Mouse (Mus musculus) left cerebral cortex, postnatal 10 days (tissue): ENCODE measurements at regions not wholly inside any gene's neighbourhood (a gene's known extent, or its start where the extent isn't known, plus 50 kb on each side); places are given as distances from the start of the nearest gene placed in this dataset.

Experiments used
- DNase-seq, 2 experiments: peaks; one replicate each; pipeline ENCODE4 v3.0.0; 2021 to 2022; ENCODE audit warnings: low spot score in 2 of 2, mixed read lengths in 1 of 2; ENCODE audit errors: extremely low spot score in 1 of 2
- intact Hi-C: fragments of 180-260 bp; cut with DNase I; formaldehyde crosslinking; loops from one replicate; pipeline ENCODE4 v1.15.1; 2025

DNA sequence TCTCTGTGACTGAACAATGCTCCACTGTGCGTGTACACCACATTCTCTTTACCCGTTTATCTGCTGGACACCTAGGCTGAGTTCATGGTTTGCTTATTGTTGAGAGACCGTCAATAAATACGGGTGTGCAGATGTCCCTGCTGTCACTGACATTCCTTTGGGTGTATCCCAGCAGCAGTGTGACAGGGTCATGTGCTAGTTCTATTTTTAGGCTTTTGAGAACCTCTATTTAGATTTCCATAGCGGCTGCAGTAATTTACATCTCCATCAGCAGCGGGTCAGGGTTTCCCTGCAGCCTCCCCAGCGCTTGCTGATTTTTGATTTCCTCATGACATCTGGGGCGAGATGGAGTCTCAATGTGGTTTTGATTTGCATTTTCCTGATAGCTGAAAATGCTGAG lies 162.1 kb upstream of the Klf14 start:
- no peak for DNase-seq
- intact Hi-C loops, result no loop called here

GRCm38 (mm10) chr6:31122895-31123294 lies 164.0 kb upstream of the Klf14 start:
- intact Hi-C loops, result no loop called here

GRCm38 (mm10) chr6:31123342-31123990 lies 164.6 kb upstream of the Klf14 start:
- intact Hi-C loops, result no loop called here
- no peak for DNase-seq

More at GRCm38 (mm10) chr6:31122895-31123294, 164.0 kb upstream of the Klf14 start:
- DNase-seq, result no peak

DNA sequence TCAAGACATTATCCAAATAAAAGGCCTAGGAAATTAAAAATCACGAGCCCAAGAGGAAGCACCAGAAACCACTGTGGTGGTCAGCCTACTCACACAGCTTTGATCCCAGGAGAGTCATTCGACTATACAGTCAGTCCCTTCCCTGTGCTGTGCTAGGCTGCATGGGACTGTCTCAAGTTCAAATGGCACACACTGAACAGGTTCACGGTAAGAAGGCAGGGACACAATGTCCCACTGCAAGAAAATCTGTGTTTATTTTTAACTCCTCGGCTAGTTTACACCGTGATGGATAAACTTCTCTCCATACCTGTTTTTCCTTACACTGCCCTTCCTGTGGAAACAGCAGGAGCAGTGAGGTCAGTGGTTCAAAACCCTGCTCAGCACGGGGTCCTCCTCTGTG lies 165.2 kb upstream of the Klf14 start:
- intact Hi-C loops, result no loop called here
- DNase-seq, result no peak

DNA sequence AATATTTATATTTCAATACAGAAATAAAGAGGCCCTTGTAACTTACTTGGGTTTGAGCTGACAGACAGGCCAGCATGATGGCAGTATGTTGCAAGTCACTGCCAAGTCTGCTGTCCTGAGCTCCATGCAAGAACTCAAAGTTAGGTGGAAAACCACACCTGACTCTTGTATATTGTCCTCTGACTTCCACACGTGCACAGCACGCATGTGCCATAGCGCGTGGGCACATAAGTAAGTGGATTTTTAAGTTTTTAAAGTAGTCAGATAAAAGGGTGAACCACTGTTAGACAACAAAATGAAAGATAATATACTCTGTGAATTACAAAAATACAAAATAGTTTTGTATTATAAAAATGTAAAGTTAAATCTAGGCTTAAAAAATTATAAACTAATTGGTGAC lies 166.0 kb upstream of the Klf14 start:
- no peak for DNase-seq

GRCm38 (mm10) chr6:31125328-31126118 lies 166.6 kb upstream of the Klf14 start:
- intact Hi-C loops, result no loop called here
- no peak for DNase-seq

More for the DNA sequence above, 166.0 kb upstream of the Klf14 start:
- intact Hi-C loops, result no loop called here

GRCm38 (mm10) chr6:31126131-31126871 lies 167.4 kb upstream of the Klf14 start:
- intact Hi-C loops, result no loop called here

GRCm38 (mm10) chr6:31129170-31129569 lies 170.3 kb upstream of the Klf14 start:
- no peak for DNase-seq
- intact Hi-C loops, result no loop called here

More at GRCm38 (mm10) chr6:31126131-31126871, 167.4 kb upstream of the Klf14 start:
- no peak for DNase-seq

- intact Hi-C loops, result no loop called here
- DNase-seq, result no peak
Measured at GRCm38 (mm10) chr6:31129987-31130386, 171.1 kb upstream of the Klf14 start.

- intact Hi-C loops, result no loop called here
- no peak for DNase-seq
Measured at GRCm38 (mm10) chr6:31130522-31130921, 171.6 kb upstream of the Klf14 start.

DNA sequence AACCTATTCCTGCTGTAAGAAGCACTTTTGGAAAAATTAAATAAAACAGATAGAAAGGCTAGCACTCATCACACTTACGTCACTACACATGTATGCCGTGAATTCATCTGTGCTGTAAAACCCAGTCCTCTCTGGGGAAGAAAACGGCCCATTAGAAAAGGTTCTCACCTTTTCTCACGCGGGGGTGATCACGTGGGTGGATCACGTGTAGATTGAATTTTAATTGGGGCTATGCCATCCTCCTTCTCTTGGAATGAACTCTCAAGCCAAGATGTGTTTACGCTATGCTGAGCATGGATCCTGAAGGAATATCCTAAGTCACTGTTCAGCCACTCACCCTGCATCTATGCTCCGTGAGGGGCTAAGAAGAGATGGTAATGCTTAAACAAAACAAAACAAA lies 172.8 kb upstream of the Klf14 start:
- DNase-seq, result no peak
- intact Hi-C loops, result no loop called here

GRCm38 (mm10) chr6:31132396-31133190 lies 173.7 kb upstream of the Klf14 start:
- intact Hi-C loops, result no loop called here
- no peak for DNase-seq

DNA sequence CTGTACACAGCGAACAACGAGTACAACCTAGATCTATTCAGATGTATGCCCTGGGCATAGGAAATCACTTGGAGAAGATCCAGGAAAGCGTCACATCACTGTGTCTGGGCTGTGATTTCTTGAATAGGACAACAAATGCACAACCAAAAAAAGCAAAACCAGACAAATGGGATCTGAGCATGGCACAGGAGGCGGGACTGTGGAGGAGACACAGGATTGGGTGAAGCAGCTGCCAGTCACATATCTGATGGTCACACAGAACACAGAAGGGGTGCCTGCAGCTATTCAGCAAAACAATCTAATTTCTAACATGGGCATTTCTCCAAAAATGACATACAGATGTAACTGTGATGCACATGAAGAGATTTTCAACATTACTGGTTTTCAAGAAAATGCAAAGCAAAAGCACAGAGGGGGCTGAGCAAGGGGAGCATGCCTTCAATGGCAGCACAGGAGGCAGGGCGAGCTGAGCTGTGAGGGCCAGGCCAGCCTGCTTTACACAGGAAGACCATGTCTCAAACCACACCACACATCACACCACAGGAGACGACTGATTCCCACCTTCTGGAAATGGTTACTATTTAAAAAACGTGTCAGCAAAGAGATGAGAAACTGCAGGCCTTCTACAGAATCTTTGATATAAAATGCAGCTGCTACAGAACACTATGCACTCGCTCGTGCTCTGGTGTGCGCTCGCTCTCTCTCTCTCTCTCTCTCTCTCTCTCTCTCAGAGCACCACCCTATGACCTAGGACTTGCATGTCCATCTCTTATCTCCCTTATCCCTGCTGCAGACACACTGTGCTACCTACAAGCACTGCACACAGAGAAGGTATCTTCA lies 175.2 kb upstream of the Klf14 start:
- peak in 1 of 2 experiments; percentile 40 for DNase-seq
- intact Hi-C loops, result no loop called here

DNA sequence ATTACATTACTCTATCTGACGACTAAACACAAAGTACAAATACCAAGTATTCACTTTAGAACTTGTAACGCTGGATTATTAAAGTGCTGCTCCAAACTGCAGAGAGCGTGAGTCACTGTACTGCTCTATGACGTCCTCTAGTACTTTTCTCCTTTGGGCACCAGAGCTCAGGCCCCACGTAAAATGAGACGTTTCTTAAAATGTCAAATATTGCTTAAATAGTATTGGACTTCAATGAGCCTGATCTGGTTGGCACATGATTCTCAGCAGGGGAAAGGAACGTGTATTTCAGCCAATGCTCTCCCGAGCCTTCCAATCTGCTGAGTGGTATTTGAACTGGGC lies 175.8 kb upstream of the Klf14 start:
- DNase-seq, result no peak
- intact Hi-C loops, result no loop called here

- DNase-seq, result no peak
- intact Hi-C loops, result no loop called here
Measured at GRCm38 (mm10) chr6:31135580-31135979, 176.7 kb upstream of the Klf14 start.

DNA sequence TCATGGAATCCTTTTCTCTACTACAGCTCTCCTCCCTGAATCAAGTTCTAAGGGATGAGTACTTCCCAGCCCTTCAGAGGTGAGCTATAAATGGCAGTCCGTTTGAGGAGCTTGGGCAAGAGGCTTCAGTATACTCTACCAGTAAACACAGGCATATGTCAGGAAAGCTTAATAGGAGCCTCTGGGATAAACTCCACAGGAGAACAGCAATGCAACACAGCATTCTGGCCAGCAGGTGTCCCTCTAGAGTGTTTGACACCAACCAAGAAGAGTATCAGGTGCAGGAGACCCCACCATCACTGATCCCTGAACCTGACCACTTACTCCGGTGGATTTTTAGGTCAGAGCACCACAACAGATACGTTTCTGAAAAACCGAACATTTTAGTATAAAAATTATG lies 178.0 kb upstream of the Klf14 start:
- intact Hi-C loops, result no loop called here
- peak in 1 of 2 experiments; percentile 49 for DNase-seq

DNA sequence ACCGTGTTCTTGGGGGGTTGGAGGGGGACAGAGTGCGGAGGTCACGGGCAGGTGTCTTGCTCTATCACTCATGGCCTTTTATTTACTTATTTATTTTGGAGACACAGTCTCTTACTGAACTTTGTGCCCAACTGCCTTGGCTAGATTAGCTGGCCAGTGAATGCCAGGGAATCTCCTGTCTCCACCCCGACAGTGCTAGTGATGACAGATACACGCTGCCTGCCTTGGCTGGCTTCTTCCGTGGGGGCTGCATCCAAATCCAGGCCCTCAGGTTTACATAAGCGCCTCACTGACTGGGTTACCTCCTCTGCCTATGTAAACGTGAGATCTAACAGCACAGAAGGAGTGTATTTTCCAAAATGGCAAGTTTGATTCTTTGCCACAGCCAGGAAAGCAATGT lies 178.5 kb upstream of the Klf14 start:
- intact Hi-C loops, result no loop called here
- no peak for DNase-seq

DNA sequence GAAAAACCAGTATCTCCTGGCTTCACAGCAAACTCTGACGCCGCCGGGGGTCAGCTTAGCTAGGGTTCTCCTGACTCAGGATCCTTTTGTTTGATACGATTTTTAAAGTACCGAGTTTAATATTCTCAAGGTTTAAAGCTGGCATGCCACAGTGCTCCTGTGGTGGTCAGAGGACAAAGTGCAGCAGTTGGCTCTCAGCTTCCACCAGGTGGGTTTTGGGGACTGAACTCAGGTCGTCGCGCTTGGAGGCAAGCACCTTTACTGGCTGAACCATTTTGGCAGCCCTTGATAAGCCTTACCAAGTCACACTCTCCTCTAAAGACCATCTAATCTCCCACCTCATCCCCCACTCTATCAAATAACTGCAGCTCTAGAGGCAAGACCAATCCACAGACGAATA lies 181.1 kb upstream of the Klf14 start:
- no peak for DNase-seq
- intact Hi-C loops, result no loop called here
